Mouse (Mus musculus) limb, embryonic 13.5 days (tissue): ENCODE results near the gene Dnajc30. TPM values are rescaled to one million over a fixed set of nuclear protein-coding genes. Genes with fewer than 3 reads are reported as not detected.

ENCODE experiments used
- ATAC-seq: fragments of 200-750 bp; cut with Nextera tagmentation; 2 replicates; pipeline ENCODE4 v1.8.0; 2017; ENCODE audit warnings: low read depth, moderate number of reproducible peaks, moderate TSS enrichment; ENCODE audit not compliant: low FRiP score
- H3K27ac ChIP-seq: fragments of 300-500 bp; sonication (generic); 2 replicates; pipeline ENCODE4 v1.5.1; 2015; ENCODE audit warnings: inconsistent platforms, mild to moderate bottlenecking, moderate library complexity
- H3K27me3 ChIP-seq: fragments of 300-500 bp; sonication (generic); 2 replicates; pipeline ENCODE4 v1.6.1; 2015; ENCODE audit warnings: mild to moderate bottlenecking, inconsistent platforms
- H3K36me3 ChIP-seq: fragments of 300-500 bp; sonication (generic); 2 replicates; pipeline ENCODE4 v1.6.1; 2015; ENCODE audit warnings: inconsistent platforms, mild to moderate bottlenecking, moderate library complexity
- H3K4me1 ChIP-seq: fragments of 300-500 bp; sonication (generic); 2 replicates; pipeline ENCODE4 v1.6.1; 2015; ENCODE audit warnings: inconsistent platforms
- H3K4me2 ChIP-seq: fragments of 300-500 bp; sonication (generic); replicated peaks from 2 replicates; pipeline ENCODE4 v1.6.1; 2015; ENCODE audit warnings: inconsistent platforms, mild to moderate bottlenecking, moderate library complexity
- H3K4me3 ChIP-seq: fragments of 300-500 bp; sonication (generic); 2 replicates; pipeline ENCODE4 v1.5.1; 2015; ENCODE audit warnings: moderate library complexity, mild to moderate bottlenecking, inconsistent platforms
- H3K9ac ChIP-seq: fragments of 300-500 bp; sonication (generic); 2 replicates; pipeline ENCODE4 v1.6.1; 2015; ENCODE audit warnings: mild to moderate bottlenecking, inconsistent platforms
- H3K9me3 ChIP-seq: fragments of 300-500 bp; sonication (generic); 2 replicates; pipeline ENCODE4 v1.6.1; 2016; ENCODE audit warnings: inconsistent platforms
- WGBS: fragments of 180-500 bp; shearing (Covaris S2); methylation state at CpG from one replicate; pipeline ENCODE4 v1.1.7; 2015; 5-methylcytosine and 5-hydroxymethylcytosine counted together
- polyA plus RNA-seq: library from polyadenylated mRNA; unstranded; fragments of >200 nt; fragmentation: Nextera tagmentation; extraction: Ambion mirVana; gene quantifications from 2 replicates; pipeline ENCODE4 v1.2.1, GENCODE M21; 2015

Gene Dnajc30
- polyA plus RNA-seq, 1 experiment from 2014 or later = 35.5 TPM

DNA sequence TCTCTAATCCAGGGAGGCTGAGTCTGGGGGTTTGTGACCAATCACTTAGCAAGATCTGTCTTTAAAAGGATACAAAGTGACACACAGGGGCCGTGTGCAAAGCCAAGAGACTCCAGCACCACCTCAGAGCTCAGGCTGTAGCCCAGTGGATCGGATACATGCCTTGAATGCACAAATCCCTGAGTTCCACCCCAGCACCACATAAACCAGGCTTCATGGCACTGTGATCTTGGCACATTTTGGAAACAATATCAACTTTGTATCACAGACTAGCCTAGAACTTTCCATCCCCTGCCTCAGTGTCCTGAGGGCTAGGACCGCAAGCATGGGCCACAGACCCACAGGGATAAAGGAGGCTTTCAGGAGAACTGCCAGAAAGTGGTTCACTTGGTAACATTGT is 2.0 kb downstream of the Dnajc30 start:
- Histone ChIP-seq H3K9ac (no peak overlapping the region), H3K36me3 (peaks cover 39% of the 10 kb centered on the region), H3K27me3 (no peaks in the 10 kb centered on the region), H3K4me2 (peak overlapping the region; percentile 95; the same call in 1 of the 2 replicates), H3K4me1 (peaks cover 21% of the 10 kb centered on the region), H3K9me3 (no peaks in the 10 kb centered on the region), H3K27ac (no peak overlapping the region), H3K4me3 (no peak overlapping the region)
- 94% methylated on average over 3 of the region's 3 CpGs for WGBS
- ATAC-seq = no peak

GRCm38 (mm10) chr5:135070448-135070847 is 6.4 kb downstream of the Dnajc30 start:
- Histone ChIP-seq H3K27me3 (no peaks in the 10 kb centered on the region), H3K4me3 (no peak overlapping the region), H3K4me1 (peaks cover 18% of the 10 kb centered on the region), H3K9ac (no peak overlapping the region), H3K36me3 (peaks cover 66% of the 10 kb centered on the region), H3K4me2 (no peak overlapping the region), H3K27ac (no peak overlapping the region), H3K9me3 (no peaks in the 10 kb centered on the region)
- WGBS = 88% methylated on average over 3 of the region's 3 CpGs
- no peak for ATAC-seq

GRCm38 (mm10) chr5:135072061-135072460 is 8.1 kb downstream of the Dnajc30 start:
- Histone ChIP-seq H3K4me1 (peaks cover 22% of the 10 kb centered on the region), H3K9ac (no peak overlapping the region), H3K27ac (no peak overlapping the region), H3K36me3 (peaks cover 63% of the 10 kb centered on the region), H3K9me3 (no peaks in the 10 kb centered on the region), H3K27me3 (no peaks in the 10 kb centered on the region), H3K4me3 (no peak overlapping the region), H3K4me2 (no peak overlapping the region)
- WGBS = 90% methylated on average over 2 of the region's 2 CpGs
- ATAC-seq = no peak

- Histone ChIP-seq H3K4me2 (no peak overlapping the region), H3K27me3 (no peaks in the 10 kb centered on the region), H3K9me3 (no peaks in the 10 kb centered on the region), H3K9ac (no peak overlapping the region), H3K27ac (no peak overlapping the region), H3K4me1 (peaks cover 24% of the 10 kb centered on the region), H3K4me3 (no peak overlapping the region), H3K36me3 (peaks cover 56% of the 10 kb centered on the region)
- 74% methylated on average over 6 of the region's 6 CpGs for WGBS
- no peak for ATAC-seq
Measured at GRCm38 (mm10) chr5:135072720-135073119, 8.7 kb downstream of the Dnajc30 start.

GRCm38 (mm10) chr5:135073349-135074150 is 9.5 kb downstream of the Dnajc30 start:
- no peak overlapping the region for H3K27ac ChIP-seq
- ATAC-seq = no peak
- H3K27me3 ChIP-seq = no peaks in the 10 kb centered on the region
- H3K4me1 ChIP-seq = peaks cover 24% of the 10 kb centered on the region
- H3K9me3 ChIP-seq = no peaks in the 10 kb centered on the region
- H3K4me2 ChIP-seq = peak overlapping the region; percentile 32
- H3K4me3 ChIP-seq = no peak overlapping the region
- H3K9ac ChIP-seq = peak overlapping the region; percentile 54
- 21% methylated on average over 25 of the region's 26 CpGs for WGBS
- H3K36me3 ChIP-seq = peaks cover 48% of the 10 kb centered on the region

- no peak overlapping the region for H3K4me3 ChIP-seq
- no peak for ATAC-seq
- H3K36me3 ChIP-seq = peaks cover 48% of the 10 kb centered on the region
- H3K4me1 ChIP-seq = peaks cover 24% of the 10 kb centered on the region
- no peaks in the 10 kb centered on the region for H3K9me3 ChIP-seq
- no peak overlapping the region for H3K4me2 ChIP-seq
- H3K27me3 ChIP-seq = peaks cover 7% of the 10 kb centered on the region; the same call in 1 of the 2 replicates
- no peak overlapping the region for H3K9ac ChIP-seq
- H3K27ac ChIP-seq = no peak overlapping the region
- WGBS = 72% methylated on average over 4 of the region's 4 CpGs
Measured at GRCm38 (mm10) chr5:135075655-135076054, 11.7 kb downstream of the Dnajc30 start.

GRCm38 (mm10) chr5:135076368-135076767 is 12.4 kb downstream of the Dnajc30 start:
- WGBS = 87% methylated on average over 14 of the region's 14 CpGs
- H3K27me3 ChIP-seq = peaks cover 7% of the 10 kb centered on the region; the same call in 1 of the 2 replicates
- H3K9ac ChIP-seq = no peak overlapping the region
- H3K4me2 ChIP-seq = peak overlapping the region; percentile 76
- peaks cover 45% of the 10 kb centered on the region for H3K36me3 ChIP-seq
- H3K9me3 ChIP-seq = no peaks in the 10 kb centered on the region
- no peak overlapping the region for H3K27ac ChIP-seq
- H3K4me1 ChIP-seq = peaks cover 24% of the 10 kb centered on the region
- ATAC-seq = no peak
- peak overlapping the region; percentile 95; the same call in 1 of the 2 replicates for H3K4me3 ChIP-seq

GRCm38 (mm10) chr5:135076931-135077505 is 13.0 kb downstream of the Dnajc30 start:
- WGBS = 16% methylated on average over 14 of the region's 14 CpGs
- Histone ChIP-seq H3K4me2 (peak overlapping the region; percentile 76), H3K9ac (peak overlapping the region; percentile 98), H3K9me3 (no peaks in the 10 kb centered on the region), H3K4me3 (peak overlapping the region; percentile 95), H3K27ac (peak overlapping the region; percentile 83), H3K27me3 (peaks cover 7% of the 10 kb centered on the region; the same call in 1 of the 2 replicates), H3K4me1 (peaks cover 24% of the 10 kb centered on the region), H3K36me3 (peaks cover 38% of the 10 kb centered on the region)
- peak; percentile 21; the same call in 1 of the 2 replicates for ATAC-seq

- Histone ChIP-seq H3K27me3 (peaks cover 7% of the 10 kb centered on the region; the same call in 1 of the 2 replicates), H3K4me3 (peak within 1 kb of the TSS; percentile 95), H3K9me3 (no peaks in the 10 kb centered on the region), H3K4me2 (peak within 1 kb of the TSS; percentile 76), H3K9ac (peak within 1 kb of the TSS; percentile 98), H3K36me3 (peaks cover 30% of the 10 kb centered on the region), H3K4me1 (peaks cover 24% of the 10 kb centered on the region), H3K27ac (peak within 1 kb of the TSS; percentile 83)
- WGBS = under 1% methylated on average over 61 of the region's 83 CpGs
- peak; percentile 85 for ATAC-seq
Measured at GRCm38 (mm10) chr5:135077564-135078481, 13.8 kb downstream of the Dnajc30 start, which contains the start of gene Vps37d. Gene Vps37d, minus strand, starts transcription at chr5:135078266.

- Histone ChIP-seq H3K36me3 (peaks cover 24% of the 10 kb centered on the region), H3K27me3 (peaks cover 7% of the 10 kb centered on the region; the same call in 1 of the 2 replicates), H3K9me3 (no peaks in the 10 kb centered on the region), H3K9ac (peak overlapping the region; percentile 98; the same call in 1 of the 2 replicates), H3K4me2 (peak overlapping the region; percentile 76), H3K4me1 (peaks cover 21% of the 10 kb centered on the region), H3K27ac (no peak overlapping the region), H3K4me3 (peak overlapping the region; percentile 95)
- peak; percentile 68 for ATAC-seq
- WGBS = 2% methylated on average over 11 of the region's 11 CpGs
Measured at GRCm38 (mm10) chr5:135078482-135078810, 14.4 kb downstream of the Dnajc30 start.

GRCm38 (mm10) chr5:135079578-135079977 is 15.6 kb downstream of the Dnajc30 start:
- H3K4me1 ChIP-seq = peaks cover 12% of the 10 kb centered on the region
- ATAC-seq = no peak
- H3K27me3 ChIP-seq = peaks cover 7% of the 10 kb centered on the region; the same call in 1 of the 2 replicates
- 98% methylated on average over 2 of the region's 2 CpGs for WGBS
- no peak overlapping the region for H3K4me3 ChIP-seq
- H3K9me3 ChIP-seq = no peaks in the 10 kb centered on the region
- H3K9ac ChIP-seq = no peak overlapping the region
- no peak overlapping the region for H3K27ac ChIP-seq
- peaks cover 13% of the 10 kb centered on the region for H3K36me3 ChIP-seq
- no peak overlapping the region for H3K4me2 ChIP-seq
